Mouse (Mus musculus): ENCODE data around the gene Tnrc6b.
A peak's percentile ranks its signal among the peaks of the same experiment; 100 is the strongest.

The Tnrc6b gene

DNA sequence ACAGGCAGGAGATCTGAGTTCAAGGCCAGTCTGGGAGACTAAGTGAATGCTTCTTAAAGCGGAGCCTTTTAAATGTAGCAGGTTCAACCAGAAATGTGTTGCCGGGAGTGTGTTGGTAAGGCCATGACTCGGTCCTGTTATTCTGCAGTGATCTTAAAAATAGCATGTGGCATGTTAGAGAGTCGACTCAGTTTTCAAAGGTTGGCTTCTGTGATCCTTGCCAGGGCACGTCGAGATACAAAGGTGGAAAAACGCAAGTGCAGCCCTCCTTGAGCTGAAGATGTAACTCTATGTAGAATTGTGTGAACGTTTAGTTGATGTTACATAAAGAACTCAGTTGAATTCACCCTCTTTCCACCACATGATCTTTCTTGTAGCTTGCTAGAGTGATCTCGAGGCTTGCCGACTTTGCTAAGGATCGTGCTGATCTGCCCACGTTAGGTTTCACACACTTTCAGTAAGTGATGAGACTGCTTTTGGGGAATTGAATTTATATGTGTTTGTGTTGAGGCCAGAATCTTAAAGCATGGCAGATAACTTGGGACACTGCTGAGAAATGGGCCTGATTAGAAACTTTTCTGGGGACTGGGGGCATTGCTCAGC lies 244.8 kb downstream of the Tnrc6b start:
- DNase-seq (ENCODE audit: low spot score in 2 of 2), result no peak

DNA sequence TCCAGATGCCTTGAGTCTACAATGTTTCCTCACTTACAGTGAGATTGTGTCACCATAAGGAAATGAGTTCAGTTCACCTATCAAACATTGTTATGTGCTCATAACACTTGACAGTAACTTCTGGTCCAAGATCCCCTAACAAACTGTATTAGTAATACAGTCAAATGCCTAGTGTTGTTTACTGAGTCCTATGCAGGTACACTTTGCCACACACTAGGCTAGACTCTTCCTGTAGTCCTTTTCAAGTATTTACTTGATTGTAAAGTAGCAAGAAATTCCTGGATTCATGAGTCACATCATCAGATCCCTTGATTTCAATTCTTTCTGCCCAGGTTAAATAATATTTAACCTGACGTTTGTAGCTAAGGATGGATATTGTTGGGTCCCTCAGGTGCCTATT lies 258.3 kb downstream of the Tnrc6b start:
- no peak for DNase-seq (ENCODE audit: low spot score in 2 of 2)

DNA sequence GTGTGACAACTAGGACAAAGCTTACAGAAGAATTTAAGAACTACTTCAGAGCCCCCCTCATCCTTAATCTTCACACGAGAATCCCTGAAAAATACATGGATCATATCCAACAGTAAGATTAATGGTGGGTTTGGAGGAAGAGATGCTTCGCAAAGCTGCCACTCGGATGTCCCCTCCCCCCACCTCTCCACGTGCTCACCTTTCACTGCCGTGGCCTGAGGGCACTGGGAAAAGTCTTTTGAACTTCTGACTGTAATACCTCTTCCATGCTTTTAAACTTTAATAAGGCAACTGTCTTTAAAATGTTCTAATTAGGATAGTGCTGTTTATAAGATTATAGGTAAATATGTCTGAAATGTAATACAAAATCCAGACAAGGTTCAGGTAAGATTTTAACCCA lies 263.2 kb downstream of the Tnrc6b start:
- DNase-seq (ENCODE audit: low spot score in 2 of 2), result no peak

DNA sequence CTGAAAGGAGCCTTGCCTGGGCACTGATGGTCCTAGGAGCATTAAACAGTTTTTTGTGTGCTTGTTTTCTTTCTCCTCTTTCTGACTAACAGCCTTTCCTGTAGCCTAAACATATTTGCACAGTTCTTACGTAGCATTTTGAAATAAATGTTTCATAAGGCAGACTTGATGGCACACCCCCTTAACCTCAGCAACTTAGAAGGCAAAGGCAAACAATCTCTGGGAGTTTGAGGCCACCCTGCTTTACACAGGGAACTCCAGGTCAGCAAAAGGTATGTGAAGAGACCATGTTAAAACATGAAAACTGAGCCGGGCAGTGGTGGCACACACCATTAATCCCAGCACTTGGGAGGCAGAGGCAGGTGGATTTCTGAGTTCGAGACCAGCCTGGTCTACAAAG lies 264.6 kb downstream of the Tnrc6b start:
- DNase-seq (ENCODE audit: low spot score in 2 of 2), result no peak

DNA sequence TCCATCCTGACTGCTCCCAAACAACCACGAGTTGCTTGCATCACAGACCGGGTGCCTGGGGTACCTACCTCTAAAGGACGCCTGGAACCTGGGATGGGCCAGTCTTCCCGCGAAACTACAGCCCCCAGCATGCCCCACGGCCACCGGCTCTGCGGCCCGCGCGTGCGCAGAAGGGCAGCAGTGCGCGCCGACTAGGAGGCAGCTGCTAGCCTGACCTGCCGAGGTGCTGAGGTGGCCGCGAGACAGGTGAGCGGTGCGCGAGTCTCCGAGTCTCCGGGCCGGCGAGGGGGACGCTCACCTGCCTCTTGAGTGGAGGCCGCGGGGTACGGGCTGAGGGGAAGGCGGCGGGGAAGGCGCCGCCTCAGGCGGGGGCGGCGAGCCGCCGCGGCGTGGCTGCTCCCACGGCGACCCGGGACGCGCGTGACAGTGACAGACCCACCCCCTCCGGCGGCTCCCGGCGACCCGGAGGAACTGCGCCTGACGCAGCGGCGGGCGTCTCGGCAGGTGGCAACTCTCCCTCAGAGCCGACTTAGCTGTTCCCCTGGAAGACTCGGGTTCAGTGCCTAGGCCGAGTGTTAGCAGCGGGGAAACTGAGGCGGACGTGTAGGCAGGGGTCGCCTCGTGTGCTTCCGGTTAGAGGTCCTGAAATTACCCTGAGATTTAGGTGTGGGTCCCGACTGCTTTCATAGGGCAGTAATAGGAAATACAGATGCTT lies 266.7 kb downstream of the Tnrc6b start, which contains the start of gene Sgsm3:
Gene Sgsm3, plus strand, starts transcription at position 146 of the 715 bp plus-strand sequence.
- peak; percentile 88 to 91 for DNase-seq (ENCODE audit: low spot score in 2 of 2)

DNA sequence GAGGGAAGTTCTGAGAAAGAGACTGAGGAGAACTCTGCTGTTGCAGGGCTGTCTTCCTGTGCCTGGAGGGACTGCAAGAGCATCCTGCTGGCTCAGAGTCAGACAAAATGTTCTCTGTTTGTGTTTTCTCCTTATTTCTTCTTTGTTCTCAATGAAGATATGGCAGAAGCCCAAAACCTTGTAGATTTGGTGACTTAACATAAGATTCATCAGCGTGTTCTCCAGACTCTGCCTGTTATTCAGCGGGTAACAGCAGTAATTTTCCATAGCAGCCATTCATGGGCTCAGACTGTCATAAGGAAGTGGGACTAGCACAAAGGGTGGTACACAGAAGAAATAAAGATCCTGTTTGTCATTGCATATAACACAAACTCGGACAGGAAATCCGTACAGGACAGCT lies 268.5 kb downstream of the Tnrc6b start:
- no peak for DNase-seq (ENCODE audit: low spot score in 2 of 2)

DNA sequence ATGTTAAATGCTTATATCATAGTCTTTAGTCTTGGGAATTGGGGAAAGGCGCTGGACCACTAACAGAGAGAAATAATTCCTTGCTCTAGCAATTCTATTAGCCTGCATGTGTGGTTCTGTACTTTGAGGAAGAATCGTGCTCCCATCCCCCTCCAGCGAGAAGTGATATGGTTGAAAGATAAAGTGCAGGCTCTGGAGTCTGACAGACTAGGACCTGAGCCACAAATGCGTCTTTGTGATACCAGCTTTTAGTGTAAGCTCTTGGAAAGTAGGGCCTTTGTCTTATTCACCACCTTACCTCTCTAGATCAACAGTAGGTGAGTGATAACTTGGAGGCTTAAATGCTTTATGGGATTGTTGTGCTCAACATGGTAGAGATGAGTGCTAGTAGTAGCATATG lies 270.1 kb downstream of the Tnrc6b start:
- no peak for DNase-seq (ENCODE audit: low spot score in 2 of 2)

DNA sequence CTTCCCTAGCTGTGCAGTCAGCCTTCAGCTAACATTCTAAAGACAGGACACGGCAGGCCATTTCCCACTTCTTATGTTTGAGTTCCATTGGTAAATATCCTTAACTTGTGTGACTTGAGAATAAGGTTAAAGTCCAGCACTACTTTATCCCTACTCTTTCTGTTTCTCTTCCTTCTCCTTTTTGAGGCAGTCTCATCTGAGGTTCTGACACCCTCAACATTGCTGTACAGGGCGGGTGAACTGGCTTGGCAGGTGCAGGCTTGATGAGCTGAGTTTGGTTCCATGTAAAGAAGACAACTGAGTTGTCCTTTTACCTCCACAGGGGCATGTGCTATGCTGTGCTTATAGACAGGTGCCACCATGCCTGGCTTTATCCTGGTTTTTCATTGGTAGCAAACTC lies 272.2 kb downstream of the Tnrc6b start:
- no peak for DNase-seq (ENCODE audit: low spot score in 2 of 2)

DNA sequence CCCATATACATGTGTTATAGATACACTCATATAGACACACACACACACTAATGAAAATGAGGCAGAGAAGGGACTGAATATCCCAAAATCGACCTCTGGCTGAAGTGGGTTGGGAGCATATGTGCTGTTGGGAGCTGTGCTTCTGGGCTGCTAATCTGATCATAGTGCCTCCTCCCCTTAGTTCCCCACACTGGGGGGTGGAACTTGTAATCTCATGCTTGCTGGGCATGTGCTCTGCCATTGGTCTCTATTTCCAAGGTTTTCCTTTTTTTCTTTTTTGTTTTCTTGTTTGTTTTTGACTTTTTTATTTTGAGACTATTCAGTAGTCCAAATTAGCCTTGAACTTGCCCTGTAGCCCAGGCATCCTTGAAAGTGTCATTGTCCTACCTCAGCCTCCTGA lies 277.2 kb downstream of the Tnrc6b start:
- no peak for DNase-seq (ENCODE audit: low spot score in 2 of 2)

DNA sequence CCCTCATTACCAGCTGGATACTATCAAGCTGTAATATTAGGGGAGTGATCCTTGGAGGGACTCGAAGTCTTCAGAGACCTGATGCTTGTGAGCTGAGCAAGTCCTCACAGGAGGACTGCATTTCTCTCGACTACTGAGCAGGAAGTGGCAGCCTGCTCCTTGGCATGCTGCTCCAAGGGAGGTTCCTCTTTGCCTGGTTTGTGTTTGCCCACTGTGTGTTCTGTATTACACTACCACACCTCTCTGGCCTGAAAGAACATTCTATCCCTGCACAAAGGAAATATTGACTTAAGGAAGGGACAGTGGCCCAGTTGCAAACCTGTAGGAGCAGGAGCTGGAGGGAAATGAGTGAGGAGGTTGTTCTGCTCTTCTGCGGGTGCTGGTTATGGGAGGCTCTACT lies 278.6 kb downstream of the Tnrc6b start:
- no peak for DNase-seq (ENCODE audit: low spot score in 2 of 2)

Measured in right cerebral cortex, postnatal 10 days (tissue).